In genomic region chr9:15068686-15069295, GRCm38 (mm10) we compare ENCODE assay signal across 11 mouse cellular contexts. TPM values are rescaled to one million over a fixed set of nuclear protein-coding genes. Genes with fewer than 3 reads are reported as not detected.
A peak's percentile ranks its signal among the peaks of the same experiment; 100 is the strongest.
DNase-seq lines count a peak whose midpoint lies in the region; ATAC-seq and TF ChIP-seq lines count a peak whose summit lies in the region.
"Had no signal": no experiment of that assay in that cellular context is flagged by ENCODE, and none has a peak within 500 bp of the region (broad histone marks: within the 10 kb centered on the region; RNA-seq: fewer than 3 reads in every experiment).

No protein-coding gene starts in this region.

- TF ChIP-seq CTCF in lung, postnatal 0 days (IDR thresholded peaks at IDR 0.05), result no peak

- no peak overlapping the region for H3K9ac ChIP-seq in lung, postnatal 0 days (replicated peaks; ENCODE audit: low read depth)
- no peak overlapping the region for H3K9ac ChIP-seq in intestine, embryonic 15.5 days
- H3K9ac ChIP-seq in neural tube, embryonic 15.5 days (replicated peaks), result no peak overlapping the region

- H3K27me3 ChIP-seq in lung, postnatal 0 days (replicated peaks; ENCODE audit: insufficient read depth, low read length), result no peaks in the 10 kb centered on the region
- no peaks in the 10 kb centered on the region for H3K27me3 ChIP-seq in intestine, embryonic 15.5 days (replicated peaks)
- no peaks in the 10 kb centered on the region for H3K27me3 ChIP-seq in neural tube, embryonic 15.5 days (replicated peaks)

- no peaks in the 10 kb centered on the region for H3K4me1 ChIP-seq in lung, postnatal 0 days (ENCODE audit: insufficient read depth, low read depth, low read length)
- H3K4me1 ChIP-seq in intestine, embryonic 15.5 days (replicated peaks), result no peaks in the 10 kb centered on the region
- H3K4me1 ChIP-seq in neural tube, embryonic 15.5 days, result no peaks in the 10 kb centered on the region

- H3K9me3 ChIP-seq in lung, postnatal 0 days (ENCODE audit: low read length), result no peaks in the 10 kb centered on the region
- no peaks in the 10 kb centered on the region for H3K9me3 ChIP-seq in intestine, embryonic 15.5 days
- no peaks in the 10 kb centered on the region for H3K9me3 ChIP-seq in neural tube, embryonic 15.5 days (replicated peaks)

- TF ChIP-seq EP300 in lung, postnatal 0 days (IDR thresholded peaks at IDR 0.05), result no peak

- 52% methylated on average over 6 of the region's 6 CpGs for WGBS in lung, postnatal 0 days
- WGBS in intestine, embryonic 15.5 days, result 64% methylated on average over 6 of the region's 6 CpGs
- WGBS in neural tube, embryonic 15.5 days, result 89% methylated on average over 6 of the region's 6 CpGs

- no peak overlapping the region for H3K4me3 ChIP-seq in lung, postnatal 0 days (ENCODE audit: low read depth, low read length)
- no peak overlapping the region for H3K4me3 ChIP-seq in intestine, embryonic 15.5 days (replicated peaks)
- no peak overlapping the region for H3K4me3 ChIP-seq in neural tube, embryonic 15.5 days (replicated peaks)

- peak; percentile 62; the same call in 1 of the 2 replicates for ATAC-seq in lung, postnatal 0 days
- ATAC-seq in intestine, embryonic 15.5 days, result peak; percentile 84
- ATAC-seq in erythroblast, adult 5-6 weeks (replicated peaks; ENCODE audit: low FRiP score, poor library complexity, severe bottlenecking), result no peak
- no peak for ATAC-seq in neural tube, embryonic 15.5 days (ENCODE audit: low FRiP score)

- peak; percentile 35 for DNase-seq in lung, postnatal 0 days (ENCODE audit: low spot score)
- no peak for DNase-seq in lung, adult 18-20 months
- DNase-seq in ZHBTc4 (ENCODE audit: low read depth, low spot score), result peak; percentile 68
- peak; percentile 20 to 28 for DNase-seq in right cerebral cortex, postnatal 36 days (ENCODE audit: low spot score in 2 of 2)
- DNase-seq in gastrocnemius, postnatal 4 days (ENCODE audit: low spot score in 2 of 2), result no peak
- DNase-seq: heart, adult 11 months had no signal

- no peak overlapping the region for H3K27ac ChIP-seq in lung, postnatal 0 days (ENCODE audit: low read length)
- no peak overlapping the region for H3K27ac ChIP-seq in intestine, embryonic 15.5 days
- H3K27ac ChIP-seq in neural tube, embryonic 15.5 days (replicated peaks), result no peak overlapping the region

- no peak overlapping the region for H3K4me2 ChIP-seq in lung, postnatal 0 days (replicated peaks; ENCODE audit: low read depth, low read length)
- H3K4me2 ChIP-seq in intestine, embryonic 15.5 days (replicated peaks), result no peak overlapping the region
- H3K4me2 ChIP-seq in neural tube, embryonic 15.5 days, result no peak overlapping the region

- no peaks in the 10 kb centered on the region for H3K36me3 ChIP-seq in lung, postnatal 0 days (ENCODE audit: insufficient read depth, low read length)
- H3K36me3 ChIP-seq in intestine, embryonic 15.5 days, result no peaks in the 10 kb centered on the region
- H3K36me3 ChIP-seq in neural tube, embryonic 15.5 days, result no peaks in the 10 kb centered on the region

RNA-seq across cellular contexts. Expression of gene Panx1, which starts 23.5 kb away (rescaled TPM):
- polyA plus RNA-seq in lung, postnatal 0 days (2015; fragmentation: Nextera tagmentation; extraction: Ambion mirVana), result 19.7 and 20.0 TPM in 2 replicates
- polyA plus RNA-seq in intestine, embryonic 15.5 days (2015; fragmentation: Nextera tagmentation; extraction: Ambion mirVana), result 39.9 and 44.4 TPM in 2 replicates
- total RNA-seq in erythroblast, adult 5-6 weeks (2015; ENCODE audit: low replicate concordance), result 0.42 and 0.77 TPM in 2 replicates
- total RNA-seq in erythroblast, adult 5-6 weeks (2017; ENCODE audit: low replicate concordance), result 0.42 and 1.3 TPM in 2 replicates
- total RNA-seq in gastrocnemius, postnatal 4 days (2021), result 10 to 100 TPM; 37.5 to 42.5 TPM
- 138 and 164 TPM in 2 replicates for polyA plus RNA-seq in neural tube, embryonic 15.5 days (2015; fragmentation: Nextera tagmentation; extraction: Ambion mirVana)

RNA-seq across cellular contexts. Expression of gene Hephl1, which starts 43.1 kb away (rescaled TPM):
- polyA plus RNA-seq in lung, postnatal 0 days (2015; fragmentation: Nextera tagmentation; extraction: Ambion mirVana), result not detected in 2 replicates
- not detected in 2 replicates for polyA plus RNA-seq in intestine, embryonic 15.5 days (2015; fragmentation: Nextera tagmentation; extraction: Ambion mirVana)
- not detected in 2 replicates for total RNA-seq in erythroblast, adult 5-6 weeks (2015; ENCODE audit: low replicate concordance)
- not detected in 2 replicates for total RNA-seq in erythroblast, adult 5-6 weeks (2017; ENCODE audit: low replicate concordance)
- under 1 TPM; 0.54 to 0.71 TPM for total RNA-seq in gastrocnemius, postnatal 4 days (2021)
- polyA plus RNA-seq in neural tube, embryonic 15.5 days (2015; fragmentation: Nextera tagmentation; extraction: Ambion mirVana), result 0.04 TPM in 1 of 2 replicates, not detected in the other
- total RNA-seq: layer of hippocampus, postnatal 14 days; megakaryocyte-erythroid progenitor cell, adult 5-6 weeks had no signal

Comparison
In these comparisons a context has a peak if more than half of its experiments do, and no peak if none do; other contexts are left out.
1. DNase-seq: peak in lung, postnatal 0 days (single experiment), ZHBTc4 (single experiment) and right cerebral cortex, postnatal 36 days (2 of 2); none in lung, adult 18-20 months (0 of 2) and gastrocnemius, postnatal 4 days (0 of 2).
2. ATAC-seq: peak in lung, postnatal 0 days (single experiment) and intestine, embryonic 15.5 days (single experiment); none in erythroblast, adult 5-6 weeks (single experiment) and neural tube, embryonic 15.5 days (single experiment).